Mouse (Mus musculus): Measurements from ENCODE around the gene Slc35c2.

- no peak for TF ChIP-seq CTCF (IDR thresholded peaks at IDR 0.05; ENCODE audit: low read depth, low read length)
- TF ChIP-seq POLR2A (IDR thresholded peaks at IDR 0.05; ENCODE audit: borderline replicate concordance, low read depth, low read length), result no peak
These were observed 8.3 kb downstream of the Slc35c2 start for GRCm38 (mm10) chr2:165279351-165279750.

All from bone marrow macrophage, adult 2 months (primary cell).